Mouse (Mus musculus) cerebellum, postnatal 25 days (tissue): ENCODE measurements around the gene Lpcat2b.
"Not testable (repeated sequence)": the region's sequence is repeated elsewhere in the genome, so short reads cannot be mapped to it uniquely, and the experiment has no call there.

Source experiments
- DNase-seq, 2 experiments: peaks; one replicate each; pipeline ENCODE4 v3.0.0; 2021; ENCODE audit warnings: mixed read lengths in 2 of 2

Gene Lpcat2b

GRCm38 (mm10) chr5:107431249-107431648, at the start of gene Lpcat2b:
Gene Lpcat2b (plus strand): TSS chr5:107431549.
- no peak for DNase-seq

DNA sequence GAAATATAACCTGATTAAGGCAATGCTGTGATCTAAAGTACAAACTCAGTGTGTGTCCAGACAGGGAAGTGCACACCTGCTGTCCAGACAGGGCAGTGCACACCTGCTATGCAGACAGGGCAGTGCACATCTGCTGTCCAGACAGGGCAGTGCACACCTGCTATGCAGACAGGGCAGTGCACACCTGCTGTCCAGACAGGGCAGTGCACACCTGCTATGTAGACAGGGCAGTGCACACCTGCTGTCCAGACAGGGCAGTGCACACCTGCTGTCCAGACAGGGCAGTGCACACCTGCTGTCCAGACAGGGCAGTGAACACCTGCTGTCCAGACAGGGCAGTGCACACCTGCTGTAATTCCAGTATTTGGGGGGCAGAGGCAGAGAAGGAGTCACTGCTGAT, 44.9 kb upstream of the Lpcat2b start:
- DNase-seq: not testable (repeated sequence)

DNA sequence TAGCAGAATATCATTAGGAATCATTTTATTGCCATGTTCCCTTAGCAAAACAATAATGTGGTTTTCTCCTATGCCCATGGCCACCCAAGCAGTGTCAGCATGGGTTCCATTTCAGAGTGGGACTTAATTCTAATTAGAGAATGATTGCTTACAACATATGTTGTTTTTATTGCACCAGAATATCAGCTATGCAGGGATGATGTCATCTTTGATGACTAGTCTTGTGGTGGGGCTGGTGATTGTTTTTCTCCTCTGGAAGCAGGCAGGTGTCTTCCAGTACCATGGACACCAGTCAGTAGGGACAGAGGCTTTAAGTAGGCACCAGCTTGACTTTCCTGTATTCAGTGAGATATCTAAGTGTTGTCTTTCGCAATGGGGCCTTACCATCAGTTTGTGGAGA, 43.6 kb upstream of the Lpcat2b start:
- no peak for DNase-seq

- no peak for DNase-seq
These were observed 42.0 kb upstream of the Lpcat2b start for GRCm38 (mm10) chr5:107389373-107389772.

GRCm38 (mm10) chr5:107394437-107394836, 36.9 kb upstream of the Lpcat2b start:
- no peak for DNase-seq

GRCm38 (mm10) chr5:107402436-107402835, 28.9 kb upstream of the Lpcat2b start, which contains the start of gene Ephx4:
Gene Ephx4 (plus strand): TSS chr5:107402736.
- no peak for DNase-seq

- DNase-seq: peak; percentile 75 to 77
These were observed 28.1 kb upstream of the Lpcat2b start for GRCm38 (mm10) chr5:107403011-107403946.

GRCm38 (mm10) chr5:107403947-107404684, 27.2 kb upstream of the Lpcat2b start:
- DNase-seq: peak; percentile 53 to 60

DNA sequence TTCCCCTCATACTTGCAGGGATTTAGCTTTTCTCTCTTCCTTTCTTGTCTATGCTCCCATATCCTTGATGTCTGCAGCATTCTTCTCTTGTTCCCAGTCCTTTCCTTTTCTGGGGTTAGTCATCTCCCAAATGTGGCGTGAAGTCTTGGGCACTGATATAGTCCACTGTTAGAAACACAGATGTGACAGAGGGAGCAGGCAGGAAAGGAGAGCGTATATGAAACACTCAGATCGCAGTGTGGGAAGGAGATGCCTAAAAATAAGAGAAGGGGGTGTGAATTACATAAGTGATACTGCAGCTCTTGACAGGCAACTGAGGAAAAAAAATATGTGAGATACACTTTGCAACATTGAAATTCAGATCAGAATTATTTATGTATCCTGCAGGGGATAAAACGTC, 26.0 kb upstream of the Lpcat2b start:
- no peak for DNase-seq

DNA sequence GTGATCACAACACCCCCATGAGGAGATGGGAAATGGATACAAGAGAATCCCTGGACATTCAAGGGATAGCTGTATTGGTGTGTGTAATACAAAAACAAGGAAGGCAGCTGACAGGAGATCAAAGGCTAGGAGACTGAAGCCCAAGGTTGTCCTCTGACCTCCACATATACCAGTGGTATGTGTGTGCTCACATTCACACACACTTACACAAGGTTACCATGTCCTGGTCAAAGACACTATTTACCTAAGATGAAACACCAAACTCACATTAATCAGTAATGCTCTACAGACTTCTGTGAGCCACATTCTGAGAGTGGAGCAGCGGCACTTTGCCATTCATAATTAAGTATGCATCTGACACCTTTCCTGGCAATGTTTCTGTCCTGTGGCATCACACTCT, 21.0 kb upstream of the Lpcat2b start:
- DNase-seq: no peak

GRCm38 (mm10) chr5:107411326-107411725, 20.0 kb upstream of the Lpcat2b start:
- peak; percentile 30 to 41 for DNase-seq

DNA sequence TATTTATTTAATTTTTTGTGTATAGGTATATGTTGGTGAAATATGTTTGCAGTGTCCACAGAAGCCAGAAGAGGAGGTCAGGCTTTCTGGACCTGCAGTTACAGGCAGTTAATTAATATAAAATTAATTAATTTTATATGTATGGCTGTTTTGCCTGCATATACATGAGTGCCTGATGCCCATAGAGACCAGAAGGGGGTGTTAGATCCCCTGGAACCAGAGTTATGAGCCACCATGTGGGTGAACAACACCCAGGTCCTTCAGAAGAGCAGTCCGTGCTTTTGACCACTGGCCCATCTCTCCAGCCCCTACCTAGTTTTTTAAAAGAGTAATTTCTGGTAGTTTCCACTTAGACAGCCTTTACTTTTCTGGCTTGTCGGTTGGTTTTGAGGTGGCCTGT, 19.1 kb upstream of the Lpcat2b start:
- DNase-seq: no peak

GRCm38 (mm10) chr5:107415098-107415497, 16.3 kb upstream of the Lpcat2b start:
- DNase-seq: no peak

GRCm38 (mm10) chr5:107421676-107422075, 9.7 kb upstream of the Lpcat2b start:
- no peak for DNase-seq

- no peak for DNase-seq
These were observed 2.7 kb downstream of the Lpcat2b start for GRCm38 (mm10) chr5:107434001-107434400.

DNA sequence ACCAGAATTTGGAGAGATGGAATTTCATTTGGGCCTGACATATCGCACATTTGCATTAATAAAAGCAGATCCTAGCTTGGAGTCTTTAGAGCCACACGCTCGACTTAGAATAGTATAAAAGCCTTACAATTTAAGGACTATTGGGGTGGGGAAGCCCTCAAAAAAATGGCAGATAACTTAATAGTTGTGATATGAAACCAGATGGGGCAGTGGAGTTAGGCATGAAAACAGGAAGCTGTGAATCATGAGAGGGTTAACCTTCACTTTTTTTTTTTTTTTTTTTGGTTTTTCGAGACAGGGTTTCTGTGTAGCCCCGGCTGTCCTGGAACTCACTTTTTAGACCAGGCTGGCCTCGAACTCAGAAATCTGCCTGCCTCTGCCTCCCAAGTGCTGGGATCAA, 4.8 kb downstream of the Lpcat2b start:
- no peak for DNase-seq

- peak in 1 of 2 experiments; percentile 11 for DNase-seq
These were observed 5.3 kb downstream of the Lpcat2b start for GRCm38 (mm10) chr5:107436587-107437209.

DNA sequence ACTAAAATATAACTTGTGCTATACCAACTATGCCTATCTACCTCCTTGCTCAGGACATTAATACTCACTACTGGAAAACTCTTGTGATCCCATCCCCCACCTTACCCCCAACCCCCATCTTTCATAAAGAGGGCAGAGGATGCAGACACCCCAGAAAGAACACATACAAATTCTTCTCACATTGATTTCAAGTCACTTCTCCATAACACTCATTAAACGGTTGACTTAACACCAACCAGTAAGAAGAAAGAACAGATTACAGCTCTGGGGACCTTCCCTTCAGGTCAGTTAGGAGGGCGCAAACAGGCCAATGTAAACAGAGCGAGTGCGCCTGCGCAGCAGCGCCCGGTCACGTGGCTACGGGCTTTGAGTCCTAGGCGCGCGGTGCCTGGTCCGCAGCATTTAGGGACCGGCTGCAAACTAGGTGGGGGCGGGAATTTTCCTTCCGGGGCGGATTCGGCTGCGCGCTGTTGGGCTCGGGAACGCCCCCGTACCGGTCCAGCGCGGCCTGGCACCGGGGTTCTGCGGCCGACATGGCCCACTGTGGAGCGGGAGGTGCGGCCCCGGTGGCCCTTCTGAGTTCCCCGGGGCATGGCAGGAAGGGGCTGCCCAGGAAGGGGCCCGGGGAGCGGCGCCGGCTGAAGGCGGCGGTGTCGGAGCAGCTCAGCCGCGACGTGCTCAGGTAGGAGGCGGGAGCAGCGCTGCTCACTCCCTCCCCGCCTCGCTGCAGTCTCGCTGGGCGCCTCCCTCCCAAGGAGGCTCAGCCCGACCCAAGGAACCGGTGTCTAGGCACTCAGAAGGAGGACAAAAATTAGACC, 6.3 kb downstream of the Lpcat2b start, which contains the start of gene Btbd8:
Gene Btbd8 (plus strand): TSS at position 534 of the 818 bp plus-strand sequence.
- DNase-seq: peak; percentile 98

GRCm38 (mm10) chr5:107438353-107438752, 7.0 kb downstream of the Lpcat2b start:
- no peak for DNase-seq

DNA sequence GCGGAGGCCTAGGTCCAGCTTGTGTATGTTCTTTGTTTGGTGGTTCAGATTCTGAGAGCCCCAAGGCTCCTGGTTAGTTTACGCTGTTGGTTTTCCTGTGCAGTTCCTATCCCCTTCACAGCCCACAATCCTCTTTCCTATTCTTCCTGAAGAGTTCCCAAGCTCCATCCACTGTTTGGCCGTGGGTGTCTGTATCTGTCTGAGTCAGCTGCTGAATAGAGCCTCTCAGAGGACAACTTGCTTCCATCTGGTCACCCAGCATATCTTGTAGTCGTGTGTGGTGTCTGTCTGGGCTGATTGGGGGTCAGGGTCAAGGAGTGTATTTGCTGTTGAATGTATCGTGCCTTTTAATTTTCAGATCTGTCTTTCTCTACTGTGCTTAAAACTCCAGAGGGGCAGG, 10.5 kb downstream of the Lpcat2b start:
- DNase-seq: no peak

DNA sequence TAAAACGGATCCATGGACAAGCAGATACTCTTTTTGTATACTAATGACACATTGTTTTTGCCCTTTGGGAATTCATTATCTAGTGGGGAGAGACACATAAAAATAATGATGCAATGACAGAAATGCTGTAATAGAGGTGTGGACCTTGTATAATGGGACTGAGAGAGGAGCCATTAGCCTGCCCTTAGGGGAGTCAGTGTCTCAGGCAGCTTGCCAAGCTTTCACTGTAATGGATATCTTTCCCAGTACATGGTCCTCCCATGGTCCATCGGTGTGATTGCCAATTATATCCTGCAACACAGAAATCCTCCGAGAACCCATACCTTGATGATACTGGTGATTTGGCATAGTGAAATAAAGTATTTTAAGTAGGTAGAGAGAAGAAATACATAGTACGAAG, 12.9 kb downstream of the Lpcat2b start:
- no peak for DNase-seq

GRCm38 (mm10) chr5:107447977-107448376, 16.6 kb downstream of the Lpcat2b start:
- no peak for DNase-seq
